Mouse (Mus musculus) induced T-regulatory cell, adult 2 months (primary cell): ENCODE data around the gene Slc7a11.

ENCODE experiments used
- DNase-seq: peaks from one replicate; pipeline ENCODE4 v3.0.0-alpha.2; 2012; ENCODE audit warnings: low read depth

Gene Slc7a11

DNA sequence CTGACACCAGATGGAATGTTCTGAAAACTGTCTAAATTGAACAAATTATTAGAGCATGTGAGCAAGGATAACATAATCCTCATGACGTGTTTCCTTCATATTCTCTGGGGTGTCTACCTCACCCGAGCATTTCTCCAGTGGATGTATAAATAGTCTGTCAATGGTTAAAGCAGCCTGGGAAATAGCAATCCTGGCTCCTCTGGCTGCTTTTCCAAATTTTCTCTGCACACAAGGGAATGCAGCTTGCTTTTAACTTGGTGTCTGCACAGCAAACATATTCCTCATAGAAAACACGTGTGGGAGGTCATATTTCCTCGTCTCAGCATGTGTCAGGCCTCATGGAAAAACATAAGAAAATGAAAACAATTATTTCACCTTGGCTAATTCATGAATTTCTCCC lies 586.6 kb downstream of the Slc7a11 start:
- no peak for DNase-seq

DNA sequence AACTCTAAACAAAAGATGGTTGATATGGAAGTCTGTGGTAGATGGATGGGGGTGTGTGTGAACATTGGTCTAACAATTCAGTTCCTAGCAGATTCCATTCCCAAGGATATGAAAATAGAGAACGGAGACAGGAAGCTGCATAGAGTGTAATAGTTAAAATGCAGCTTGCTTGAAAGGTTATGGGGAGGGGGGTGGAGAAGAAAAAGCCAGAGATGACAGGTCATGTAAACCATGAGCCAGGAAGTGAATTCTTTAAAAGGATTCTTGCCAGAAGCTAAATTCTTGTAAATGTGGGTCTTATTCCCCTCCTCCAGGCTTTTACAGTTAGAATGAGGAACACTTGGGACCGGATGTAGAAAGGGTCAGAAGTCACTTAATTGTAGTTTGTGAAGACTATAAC lies 589.1 kb downstream of the Slc7a11 start:
- DNase-seq: no peak

DNA sequence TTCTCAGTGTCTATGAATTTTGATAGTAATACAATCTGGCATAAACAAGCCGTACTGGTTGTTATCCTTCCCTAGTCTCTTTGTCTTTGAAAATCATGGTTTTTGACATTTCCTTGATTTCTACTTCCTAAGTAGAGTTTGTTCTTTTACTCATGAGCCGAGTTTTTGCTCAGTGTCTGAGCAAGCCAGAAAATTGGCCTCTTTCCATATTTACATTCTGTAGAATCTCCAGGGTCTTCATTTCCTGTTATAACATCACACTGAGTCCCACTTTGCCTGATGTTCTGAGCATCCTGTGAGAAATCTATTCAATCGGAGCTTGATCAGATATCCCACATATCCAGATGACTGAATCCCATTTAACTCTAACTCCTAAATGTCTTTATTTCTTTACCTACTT lies 600.4 kb downstream of the Slc7a11 start:
- no peak for DNase-seq
